Mouse (Mus musculus) MEL-GATA-1-ER (cell line): ENCODE measurements around the gene Ly6g6c.
A peak's percentile ranks its signal among the peaks of the same experiment; 100 is the strongest.

Source experiments
- DNase-seq: peaks from one replicate; pipeline ENCODE4 v3.0.0-alpha.2; 2012; ENCODE audit warnings: low read depth; ENCODE audit errors: extremely low read depth

Gene Ly6g6c

DNA sequence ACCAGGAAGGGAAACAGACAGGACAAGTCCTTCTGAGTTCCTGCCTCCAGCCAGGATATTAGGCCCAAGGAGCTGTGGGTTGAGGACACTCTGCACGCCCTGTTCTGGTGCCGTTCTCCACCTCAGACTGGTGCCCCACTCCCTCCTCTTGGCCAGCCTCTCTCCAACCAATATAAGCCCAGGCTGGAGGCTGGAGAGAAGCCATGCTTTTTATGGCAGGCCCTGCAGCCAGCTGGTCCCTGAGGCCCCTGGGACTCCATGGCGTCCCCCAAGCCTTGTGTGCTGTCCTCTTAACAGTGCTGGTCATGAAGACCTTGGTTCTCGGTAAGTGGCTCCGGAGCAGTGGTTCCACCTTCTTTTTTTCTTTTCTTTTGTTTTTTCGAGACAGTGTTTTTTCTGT lies 42.9 kb downstream of the Ly6g6c start, which contains the start of gene Ly6g5c:
Gene Ly6g5c (plus strand): TSS at position 183 of the 400 bp plus-strand sequence.
- DNase-seq, result no peak

DNA sequence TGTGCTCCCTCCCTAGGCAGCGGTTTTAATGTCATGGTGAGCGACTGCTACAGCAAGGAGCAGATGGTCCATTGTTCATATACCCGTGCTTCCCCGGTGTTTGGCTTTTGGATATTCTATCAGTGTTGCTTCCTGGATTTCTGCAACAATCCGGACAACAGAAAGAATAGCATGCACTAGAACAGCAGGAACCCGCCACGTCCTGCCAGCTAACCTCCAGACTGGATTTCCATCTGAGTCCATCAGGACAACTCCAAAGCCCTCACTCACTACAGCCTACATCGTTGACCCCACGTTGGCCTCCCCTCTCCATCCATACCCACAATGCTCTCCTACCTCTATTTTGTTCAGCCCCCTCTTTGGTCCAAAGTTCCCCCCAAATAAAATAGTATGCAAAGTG lies 46.6 kb downstream of the Ly6g6c start:
- no peak for DNase-seq

DNA sequence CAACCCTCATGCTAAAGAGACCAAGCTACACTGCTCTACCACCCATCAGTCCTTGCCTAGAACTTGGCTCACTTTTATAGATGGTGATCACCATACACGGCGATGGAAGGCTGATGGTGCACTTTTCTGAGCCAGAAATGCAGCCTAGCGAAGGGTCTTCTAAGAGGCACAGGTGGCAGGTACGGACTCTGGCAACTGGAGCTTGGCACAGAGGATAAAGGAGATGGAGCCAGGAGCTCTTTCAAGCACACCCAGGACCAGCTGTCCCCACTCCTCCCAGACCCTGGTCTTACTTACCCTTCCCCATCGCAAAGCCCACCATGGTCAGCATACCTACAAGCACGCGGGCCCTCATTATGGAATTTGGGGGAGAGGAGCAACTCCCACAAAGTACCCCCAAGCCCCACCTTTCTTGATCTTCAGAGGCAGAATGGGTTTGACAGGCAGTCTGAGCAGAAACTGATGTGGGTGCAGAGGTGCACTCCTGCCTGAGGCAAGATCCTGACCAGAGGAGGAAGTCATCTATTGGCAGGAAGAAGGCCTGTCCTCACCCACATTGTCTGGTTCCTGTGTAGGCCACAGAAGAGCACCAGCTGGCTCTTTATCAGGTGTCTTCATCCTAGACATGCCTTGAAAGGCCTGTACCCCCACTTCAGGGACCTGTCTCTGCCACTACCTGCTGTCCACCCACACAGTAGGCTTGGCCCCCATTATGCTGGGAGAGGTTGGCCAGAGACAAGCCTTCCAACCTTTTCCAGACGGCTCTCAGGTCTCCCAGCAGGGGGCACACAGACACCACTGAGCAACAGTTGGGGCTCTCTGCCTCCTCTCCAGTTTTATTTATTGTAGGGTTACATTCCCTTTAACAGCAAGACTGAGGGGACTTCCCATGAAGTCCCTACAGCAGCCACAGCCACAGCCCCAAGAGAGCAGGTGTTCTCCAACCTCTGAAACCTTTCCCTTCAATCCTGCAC lies 50.1 kb downstream of the Ly6g6c start, which contains the start of gene Ly6g5b:
Gene Ly6g5b (minus strand): TSS at position 383 of the 974 bp plus-strand sequence.
- DNase-seq, result peak; percentile 17
